Mouse (Mus musculus): ENCODE results near the gene Gars. TPM values are rescaled to one million over a fixed set of nuclear protein-coding genes. Genes with fewer than 3 reads are reported as not detected.

The Gars gene
- total and polyA plus RNA-seq, 3 experiments, result 171 to 325 (median 225) TPM

DNA sequence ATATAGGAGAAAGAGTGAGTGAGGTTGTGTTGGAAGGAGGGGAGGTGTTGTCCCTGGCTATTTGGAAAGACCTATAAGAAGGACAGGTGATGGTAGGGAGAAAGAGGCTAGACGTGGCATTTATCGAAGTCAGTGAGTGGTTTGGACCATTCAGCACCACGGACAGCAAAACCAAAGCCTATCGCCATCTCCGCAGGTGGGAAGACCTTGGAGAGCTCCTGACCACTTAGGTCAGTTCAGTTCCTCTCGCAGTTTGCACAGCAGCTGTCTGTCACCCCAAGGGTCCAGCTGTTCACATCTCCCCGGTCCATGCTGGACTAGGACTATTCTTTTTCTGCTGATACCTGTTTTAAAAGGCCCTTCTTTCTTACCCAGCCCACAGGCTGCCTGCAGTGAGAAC, 70.6 kb downstream of the Gars start:
- Histone ChIP-seq H3K4me3 (ENCODE audit: control insufficient read depth in 1 of 2, insufficient read depth in 1 of 2, low read depth in 2 of 2, low read length in 2 of 2) (no peak overlapping the region), H3K79me2 (ENCODE audit: control insufficient read depth, insufficient read depth, low read length, poor library complexity) (no peaks in the 10 kb centered on the region), H3K9me3 (replicated peaks; ENCODE audit: insufficient read depth, low read length) (no peaks in the 10 kb centered on the region), H3K4me1 (ENCODE audit: control insufficient read depth in 1 of 2, insufficient read depth in 2 of 2, low read length in 2 of 2) (no peaks in the 10 kb centered on the region), H3K9ac (ENCODE audit: control insufficient read depth, low read depth, low read length, poor library complexity, severe bottlenecking) (no peak overlapping the region), H3K36me3 (ENCODE audit: control insufficient read depth in 1 of 2, insufficient read depth in 2 of 2, low read length in 2 of 2) (no peaks in the 10 kb centered on the region), H3K27ac (ENCODE audit: control insufficient read depth, low read depth, low read length) (no peak overlapping the region), H3K27me3 (ENCODE audit: control insufficient read depth in 1 of 2, insufficient read depth in 2 of 2, low read length in 2 of 2) (no peaks in the 10 kb centered on the region)
- peak; percentile 78 for DNase-seq (ENCODE audit: low read depth, low spot score)
- TF ChIP-seq UBTF (IDR thresholded peaks at IDR 0.05; ENCODE audit: borderline replicate concordance, insufficient read depth, low read depth, low read length) (no peak), JUND (IDR thresholded peaks at IDR 0.05; ENCODE audit: low read depth, low read length) (no peak), E2F4 (IDR thresholded peaks at IDR 0.05; ENCODE audit: borderline replicate concordance, low read depth, low read length) (no peak), MXI1 (IDR thresholded peaks at IDR 0.05; ENCODE audit: low read depth, low read length) (peak; percentile 86), USF2 (IDR thresholded peaks at IDR 0.05; ENCODE audit: borderline replicate concordance in 1 of 2, insufficient read depth in 1 of 2, low read depth in 1 of 2, low read length in 2 of 2) (no peak), NELFE (IDR thresholded peaks at IDR 0.05; ENCODE audit: low read depth, low read length) (no peak), USF1 (IDR thresholded peaks at IDR 0.05; ENCODE audit: low read depth, low read length) (no peak), ETS1 (IDR thresholded peaks at IDR 0.05; ENCODE audit: low read depth, low read length) (no peak), MEF2A (IDR thresholded peaks at IDR 0.05; ENCODE audit: extremely low read depth, insufficient replicate concordance, low read depth, low read length, poor library complexity, severe bottlenecking) (no peak), MAZ (IDR thresholded peaks at IDR 0.05; ENCODE audit: low read depth, low read length) (no peak), SIN3A (IDR thresholded peaks at IDR 0.05; ENCODE audit: low read length) (peak; percentile 97), KAT2A (conservative IDR thresholded peaks at IDR 0.05; ENCODE audit: low read depth, low read length) (no peak), GATA1 (IDR thresholded peaks at IDR 0.05; ENCODE audit: low read depth, low read length) (no peak), ZC3H11A (IDR thresholded peaks at IDR 0.05; ENCODE audit: low read depth, low read length) (no peak), CHD1 (IDR thresholded peaks at IDR 0.05; ENCODE audit: low read depth, low read length) (no peak), RAD21 (IDR thresholded peaks at IDR 0.05; ENCODE audit: low read depth, low read length) (no peak), HCFC1 (IDR thresholded peaks at IDR 0.05; ENCODE audit: low read depth, low read length) (no peak)

DNA sequence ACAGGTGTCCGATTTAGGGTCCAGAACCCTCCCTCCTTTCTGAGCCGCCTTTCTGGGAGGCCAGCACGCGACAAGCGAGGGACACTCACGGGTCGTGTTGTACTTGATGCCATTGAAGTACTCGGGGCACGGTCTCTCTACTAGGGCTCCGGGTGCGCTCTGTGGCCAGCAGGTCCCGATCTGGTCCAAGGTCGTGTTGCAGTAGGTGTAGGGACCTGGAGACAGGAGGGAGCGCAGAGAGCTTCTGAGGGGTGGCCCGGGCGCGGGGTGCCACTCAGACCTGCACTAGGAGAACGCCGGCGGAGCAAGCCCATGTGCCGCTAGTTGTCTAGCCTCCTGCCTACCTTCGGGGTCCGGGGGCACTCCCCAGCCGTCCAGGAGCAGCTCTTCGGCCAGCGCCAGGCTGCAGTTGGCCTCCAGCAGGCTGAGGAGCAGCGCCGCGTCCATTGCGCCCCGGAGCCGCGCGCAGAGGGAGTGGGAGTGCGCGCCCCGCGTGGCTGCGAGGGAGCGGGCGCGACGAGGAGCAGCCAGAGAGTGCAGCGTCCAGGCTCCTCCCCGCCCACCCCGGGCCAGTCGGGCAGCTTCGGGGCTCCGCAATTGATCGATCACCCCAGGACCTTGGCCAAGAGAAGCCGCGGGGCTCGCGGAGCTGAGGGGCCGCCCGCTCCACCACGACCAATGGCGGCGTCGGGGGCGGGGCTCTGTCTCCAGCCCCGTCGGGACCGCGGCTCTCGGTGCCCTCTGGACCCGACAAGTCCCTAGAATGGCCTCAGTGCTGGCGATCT, 79.7 kb downstream of the Gars start:
- Histone ChIP-seq H3K9ac (ENCODE audit: control insufficient read depth, low read depth, low read length, poor library complexity, severe bottlenecking) (no peak overlapping the region), H3K36me3 (ENCODE audit: control insufficient read depth in 1 of 2, insufficient read depth in 2 of 2, low read length in 2 of 2) (no peaks in the 10 kb centered on the region), H3K27ac (ENCODE audit: control insufficient read depth, low read depth, low read length) (no peak overlapping the region), H3K4me1 (ENCODE audit: control insufficient read depth in 1 of 2, insufficient read depth in 2 of 2, low read length in 2 of 2) (no peaks in the 10 kb centered on the region), H3K27me3 (ENCODE audit: control insufficient read depth in 1 of 2, insufficient read depth in 2 of 2, low read length in 2 of 2) (no peaks in the 10 kb centered on the region), H3K9me3 (replicated peaks; ENCODE audit: insufficient read depth, low read length) (no peaks in the 10 kb centered on the region), H3K79me2 (ENCODE audit: control insufficient read depth, insufficient read depth, low read length, poor library complexity) (no peaks in the 10 kb centered on the region), H3K4me3 (ENCODE audit: control insufficient read depth in 1 of 2, insufficient read depth in 1 of 2, low read depth in 2 of 2, low read length in 2 of 2) (no peak overlapping the region)
- no peak for TF ChIP-seq JUND (IDR thresholded peaks at IDR 0.05; ENCODE audit: low read depth, low read length)
- no peak for TF ChIP-seq MAFK (IDR thresholded peaks at IDR 0.05; ENCODE audit: borderline replicate concordance, low read depth, low read length)
- no peak for TF ChIP-seq SMC3 (IDR thresholded peaks at IDR 0.05; ENCODE audit: low read depth, low read length)
- no peak for TF ChIP-seq EP300 (IDR thresholded peaks at IDR 0.05; ENCODE audit: low read depth in 1 of 2, low read length in 2 of 2)
- no peak for TF ChIP-seq KAT2A (conservative IDR thresholded peaks at IDR 0.05; ENCODE audit: low read depth, low read length)
- TF ChIP-seq GATA1 (IDR thresholded peaks at IDR 0.05; ENCODE audit: low read depth, low read length), result no peak
- no peak for TF ChIP-seq SIN3A (IDR thresholded peaks at IDR 0.05; ENCODE audit: low read length)
- no peak for TF ChIP-seq GABPA (IDR thresholded peaks at IDR 0.05; ENCODE audit: low read depth, low read length)
- no peak for TF ChIP-seq ZNF384 (IDR thresholded peaks at IDR 0.05; ENCODE audit: low read depth, low read length)
- no peak for TF ChIP-seq MAZ (IDR thresholded peaks at IDR 0.05; ENCODE audit: low read depth, low read length)
- no peak for TF ChIP-seq MYB (IDR thresholded peaks at IDR 0.05; ENCODE audit: low read depth, low read length)
- TF ChIP-seq TCF12 (IDR thresholded peaks at IDR 0.05; ENCODE audit: low read depth, low read length), result no peak
- TF ChIP-seq CHD1 (IDR thresholded peaks at IDR 0.05; ENCODE audit: low read depth, low read length), result no peak
- no peak for TF ChIP-seq TBP (IDR thresholded peaks at IDR 0.05; ENCODE audit: low read depth, low read length)
- no peak for TF ChIP-seq E2F4 (IDR thresholded peaks at IDR 0.05; ENCODE audit: borderline replicate concordance, low read depth, low read length)
- no peak for TF ChIP-seq ELF1 (IDR thresholded peaks at IDR 0.05; ENCODE audit: low read depth, low read length)
- TF ChIP-seq NELFE (IDR thresholded peaks at IDR 0.05; ENCODE audit: low read depth, low read length), result no peak
- no peak for TF ChIP-seq NRF1 (IDR thresholded peaks at IDR 0.05; ENCODE audit: insufficient read depth, low read depth, low read length, poor library complexity, severe bottlenecking)
- TF ChIP-seq TAL1 (IDR thresholded peaks at IDR 0.05; ENCODE audit: low read length), result no peak
- DNase-seq (ENCODE audit: low read depth, low spot score), result no peak

Measured in MEL (cell line).